In genomic region chr4:117912685-117913273, GRCm38 (mm10) we compare ENCODE assay signal across 9 mouse cellular contexts. TPM values are rescaled to one million over a fixed set of nuclear protein-coding genes. Genes with fewer than 3 reads are reported as not detected.
A peak's percentile ranks its signal among the peaks of the same experiment; 100 is the strongest.
DNase-seq lines count a peak whose midpoint lies in the region; ATAC-seq lines count a peak whose summit lies in the region.
"Had no signal": no experiment of that assay in that cellular context is flagged by ENCODE, and none has a peak within 500 bp of the region (broad histone marks: within the 10 kb centered on the region; RNA-seq: fewer than 3 reads in every experiment).

No protein-coding gene starts in this region.

- peak overlapping the region; percentile 17; the same call in 1 of the 2 replicates for H3K9ac ChIP-seq in lung, embryonic 16.5 days (ENCODE audit: low read length)
- H3K9ac ChIP-seq in forebrain, embryonic 12.5 days = peak overlapping the region; percentile 89; the same call in 1 of the 2 replicates
- H3K9ac ChIP-seq in limb, embryonic 13.5 days = peak overlapping the region; percentile 53
- no peak overlapping the region for H3K9ac ChIP-seq in stomach, embryonic 16.5 days (ENCODE audit: low read length)

- WGBS in lung, embryonic 16.5 days = 54% methylated on average over 7 of the region's 7 CpGs
- WGBS in forebrain, embryonic 12.5 days = 80% methylated on average over 7 of the region's 7 CpGs
- 54% methylated on average over 7 of the region's 7 CpGs for WGBS in limb, embryonic 13.5 days
- WGBS in stomach, embryonic 16.5 days = 55% methylated on average over 7 of the region's 7 CpGs

- peaks cover 28% of the 10 kb centered on the region for H3K4me1 ChIP-seq in lung, embryonic 16.5 days (replicated peaks; ENCODE audit: control insufficient read depth, insufficient read depth, low read length)
- peaks cover 67% of the 10 kb centered on the region for H3K4me1 ChIP-seq in forebrain, embryonic 12.5 days
- H3K4me1 ChIP-seq in limb, embryonic 13.5 days = peaks cover 37% of the 10 kb centered on the region
- H3K4me1 ChIP-seq in stomach, embryonic 16.5 days (ENCODE audit: control insufficient read depth, insufficient read depth, low read length) = peaks cover 30% of the 10 kb centered on the region

- H3K9me3 ChIP-seq in lung, embryonic 16.5 days (ENCODE audit: control insufficient read depth, low read length) = no peaks in the 10 kb centered on the region
- no peaks in the 10 kb centered on the region for H3K9me3 ChIP-seq in forebrain, embryonic 12.5 days
- H3K9me3 ChIP-seq in limb, embryonic 13.5 days = no peaks in the 10 kb centered on the region
- no peaks in the 10 kb centered on the region for H3K9me3 ChIP-seq in stomach, embryonic 16.5 days (replicated peaks; ENCODE audit: control insufficient read depth, low read length)

- H3K27me3 ChIP-seq in lung, embryonic 16.5 days (ENCODE audit: control insufficient read depth, insufficient read depth, low read depth, low read length) = no peaks in the 10 kb centered on the region
- no peaks in the 10 kb centered on the region for H3K27me3 ChIP-seq in forebrain, embryonic 12.5 days
- no peaks in the 10 kb centered on the region for H3K27me3 ChIP-seq in limb, embryonic 13.5 days
- no peaks in the 10 kb centered on the region for H3K27me3 ChIP-seq in stomach, embryonic 16.5 days (ENCODE audit: control insufficient read depth, insufficient read depth, low read length)

- H3K4me2 ChIP-seq in lung, embryonic 16.5 days (ENCODE audit: low read depth, low read length) = peak overlapping the region; percentile 100; the same call in 1 of the 2 replicates
- peak overlapping the region; percentile 100 for H3K4me2 ChIP-seq in forebrain, embryonic 12.5 days
- H3K4me2 ChIP-seq in limb, embryonic 13.5 days (replicated peaks) = peak overlapping the region; percentile 100
- peak overlapping the region; percentile 99 for H3K4me2 ChIP-seq in stomach, embryonic 16.5 days (ENCODE audit: low read depth, low read length)

- H3K4me3 ChIP-seq in lung, embryonic 16.5 days (ENCODE audit: low read length) = no peak overlapping the region
- peak overlapping the region; percentile 78; the same call in 1 of the 2 replicates for H3K4me3 ChIP-seq in forebrain, embryonic 12.5 days (replicated peaks)
- peak overlapping the region; percentile 80; the same call in 1 of the 2 replicates for H3K4me3 ChIP-seq in limb, embryonic 13.5 days
- peak overlapping the region; percentile 65; the same call in 1 of the 2 replicates for H3K4me3 ChIP-seq in stomach, embryonic 16.5 days (replicated peaks; ENCODE audit: low read length)

- peaks cover 9% of the 10 kb centered on the region; the same call in 1 of the 2 replicates for H3K36me3 ChIP-seq in lung, embryonic 16.5 days (ENCODE audit: control insufficient read depth, insufficient read depth, low read length)
- H3K36me3 ChIP-seq in forebrain, embryonic 12.5 days (replicated peaks) = peaks cover 28% of the 10 kb centered on the region
- peaks cover 42% of the 10 kb centered on the region for H3K36me3 ChIP-seq in limb, embryonic 13.5 days
- H3K36me3 ChIP-seq in stomach, embryonic 16.5 days (ENCODE audit: control insufficient read depth, insufficient read depth, low read length) = no peaks in the 10 kb centered on the region

- H3K27ac ChIP-seq in lung, embryonic 16.5 days (ENCODE audit: low read length) = no peak overlapping the region
- no peak overlapping the region for H3K27ac ChIP-seq in forebrain, embryonic 12.5 days
- no peak overlapping the region for H3K27ac ChIP-seq in limb, embryonic 13.5 days
- no peak overlapping the region for H3K27ac ChIP-seq in stomach, embryonic 16.5 days (ENCODE audit: low read length)

- DNase-seq in lung, postnatal 36 days = no peak
- DNase-seq in embryo, embryonic 10 days (ENCODE audit: low spot score) = no peak
- DNase-seq in adrenal gland, adult 18-20 months (ENCODE audit: low spot score in 2 of 2) = no peak
- DNase-seq: layer of hippocampus, postnatal 36 days; right cerebral cortex, postnatal 25 days had no signal

- no peak for ATAC-seq in lung, embryonic 16.5 days (ENCODE audit: low read depth)
- ATAC-seq in forebrain, embryonic 12.5 days (ENCODE audit: low FRiP score) = no peak
- ATAC-seq in limb, embryonic 13.5 days (ENCODE audit: low FRiP score, low read depth) = no peak
- no peak for ATAC-seq in stomach, embryonic 16.5 days (ENCODE audit: insufficient read depth, low FRiP score)

RNA-seq across cellular contexts. Expression of gene Ipo13, which starts 2.0 kb away (rescaled TPM):
- polyA plus RNA-seq in lung, embryonic 16.5 days (2015; fragmentation: Nextera tagmentation; extraction: Ambion mirVana) = 41.5 and 44.4 TPM in 2 replicates
- polyA plus RNA-seq in forebrain, embryonic 12.5 days (2016; fragmentation: Nextera tagmentation; extraction: Ambion mirVana) = 70.8 and 71.4 TPM in 2 replicates
- 41.3 and 43.7 TPM in 2 replicates for polyA plus RNA-seq in limb, embryonic 13.5 days (2015; fragmentation: Nextera tagmentation; extraction: Ambion mirVana)
- 42.4 and 43.8 TPM in 2 replicates for polyA plus RNA-seq in stomach, embryonic 16.5 days (2015; fragmentation: Nextera tagmentation; extraction: Ambion mirVana)
- 10 to 100 TPM; 51.6 to 56.3 TPM for total RNA-seq in adrenal gland, adult 18-20 months (2021)

RNA-seq across cellular contexts. Expression of gene Artn, which starts 16.8 kb away (rescaled TPM):
- polyA plus RNA-seq in lung, embryonic 16.5 days (2015; fragmentation: Nextera tagmentation; extraction: Ambion mirVana) = 3.2 and 3.7 TPM in 2 replicates
- polyA plus RNA-seq in forebrain, embryonic 12.5 days (2016; fragmentation: Nextera tagmentation; extraction: Ambion mirVana) = 0.23 and 0.33 TPM in 2 replicates
- polyA plus RNA-seq in limb, embryonic 13.5 days (2015; fragmentation: Nextera tagmentation; extraction: Ambion mirVana) = 8.9 and 10.1 TPM in 2 replicates
- 5.3 and 7.8 TPM in 2 replicates for polyA plus RNA-seq in stomach, embryonic 16.5 days (2015; fragmentation: Nextera tagmentation; extraction: Ambion mirVana)
- total RNA-seq in adrenal gland, adult 18-20 months (2021) = under 1 TPM in 1 of 2 experiments, not detected in 1; 0.38 TPM

RNA-seq across cellular contexts. Expression of gene Dph2, which starts 20.9 kb away (rescaled TPM):
- polyA plus RNA-seq in lung, embryonic 16.5 days (2015; fragmentation: Nextera tagmentation; extraction: Ambion mirVana) = 16.2 and 17.9 TPM in 2 replicates
- 26.7 and 27.0 TPM in 2 replicates for polyA plus RNA-seq in forebrain, embryonic 12.5 days (2016; fragmentation: Nextera tagmentation; extraction: Ambion mirVana)
- polyA plus RNA-seq in limb, embryonic 13.5 days (2015; fragmentation: Nextera tagmentation; extraction: Ambion mirVana) = 16.8 and 18.4 TPM in 2 replicates
- 16.5 and 19.4 TPM in 2 replicates for polyA plus RNA-seq in stomach, embryonic 16.5 days (2015; fragmentation: Nextera tagmentation; extraction: Ambion mirVana)
- 10 to 100 TPM; 11.7 to 13.3 TPM for total RNA-seq in adrenal gland, adult 18-20 months (2021)

RNA-seq across cellular contexts. Expression of gene Atp6v0b, which starts 25.6 kb away (rescaled TPM):
- polyA plus RNA-seq in lung, embryonic 16.5 days (2015; fragmentation: Nextera tagmentation; extraction: Ambion mirVana) = 180 and 204 TPM in 2 replicates
- 233 TPM in 2 replicates for polyA plus RNA-seq in forebrain, embryonic 12.5 days (2016; fragmentation: Nextera tagmentation; extraction: Ambion mirVana)
- 176 and 184 TPM in 2 replicates for polyA plus RNA-seq in limb, embryonic 13.5 days (2015; fragmentation: Nextera tagmentation; extraction: Ambion mirVana)
- polyA plus RNA-seq in stomach, embryonic 16.5 days (2015; fragmentation: Nextera tagmentation; extraction: Ambion mirVana) = 224 and 241 TPM in 2 replicates
- total RNA-seq in adrenal gland, adult 18-20 months (2021) = 100 to 1,000 TPM; 222 to 245 TPM

RNA-seq across cellular contexts. Expression of gene B4galt2, which starts 29.5 kb away (rescaled TPM):
- 10.6 and 12.0 TPM in 2 replicates for polyA plus RNA-seq in lung, embryonic 16.5 days (2015; fragmentation: Nextera tagmentation; extraction: Ambion mirVana)
- polyA plus RNA-seq in forebrain, embryonic 12.5 days (2016; fragmentation: Nextera tagmentation; extraction: Ambion mirVana) = 36.4 and 36.9 TPM in 2 replicates
- polyA plus RNA-seq in limb, embryonic 13.5 days (2015; fragmentation: Nextera tagmentation; extraction: Ambion mirVana) = 32.8 and 35.1 TPM in 2 replicates
- polyA plus RNA-seq in stomach, embryonic 16.5 days (2015; fragmentation: Nextera tagmentation; extraction: Ambion mirVana) = 11.4 and 14.6 TPM in 2 replicates
- 10 to 100 TPM in 1 of 2 experiments, 1 to 10 TPM in 1; 9.9 to 12.9 TPM for total RNA-seq in adrenal gland, adult 18-20 months (2021)
